Mouse (Mus musculus): Measurements from ENCODE around the gene Asgr2.
"Not testable (repeated sequence)": the region's sequence is repeated elsewhere in the genome, so short reads cannot be mapped to it uniquely, and the experiment has no call there.

Asgr2 gene

DNA sequence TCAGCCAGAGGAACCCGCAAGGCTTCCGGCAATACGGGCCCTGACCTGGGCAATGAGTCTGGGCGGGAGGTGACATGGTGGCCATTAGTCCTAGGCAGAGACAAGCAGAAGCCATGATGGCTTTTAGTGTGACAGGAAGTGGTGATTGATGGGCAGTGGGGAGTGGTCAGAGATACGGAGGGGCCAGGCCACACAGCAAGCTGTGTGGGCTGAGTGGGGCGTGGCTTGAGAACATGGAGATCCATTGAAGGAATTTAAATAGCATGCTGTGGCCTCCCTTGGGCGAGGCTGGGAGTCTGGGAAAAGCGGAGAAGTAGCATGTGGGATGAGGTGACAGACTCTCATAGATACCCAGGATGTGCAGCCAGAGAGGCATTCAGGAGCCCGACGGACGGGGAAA is 5.0 kb downstream of the Asgr2 start:
- no peak for DNase-seq (ENCODE audit: extremely low spot score)

DNA sequence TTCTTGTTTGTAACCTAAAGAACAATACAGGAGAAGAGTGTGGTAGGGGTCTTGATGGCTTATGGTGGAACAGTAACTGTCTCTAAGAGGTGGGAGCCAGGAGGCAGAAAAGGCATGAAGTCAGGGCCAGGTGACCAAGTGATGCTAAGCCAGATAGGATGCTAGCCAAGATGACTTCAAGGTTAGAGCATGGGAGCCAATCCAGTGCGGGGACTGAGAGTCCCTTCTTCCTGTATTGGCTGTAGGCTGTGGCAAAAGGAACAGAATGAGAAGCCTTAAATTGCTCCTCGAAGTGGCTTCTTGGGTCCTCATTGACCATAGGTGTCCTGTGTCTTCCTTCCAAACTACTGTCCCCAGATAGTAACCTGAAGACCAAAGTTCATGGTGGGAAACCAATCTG is 6.7 kb downstream of the Asgr2 start:
- DNase-seq (ENCODE audit: extremely low spot score) = no peak

DNA sequence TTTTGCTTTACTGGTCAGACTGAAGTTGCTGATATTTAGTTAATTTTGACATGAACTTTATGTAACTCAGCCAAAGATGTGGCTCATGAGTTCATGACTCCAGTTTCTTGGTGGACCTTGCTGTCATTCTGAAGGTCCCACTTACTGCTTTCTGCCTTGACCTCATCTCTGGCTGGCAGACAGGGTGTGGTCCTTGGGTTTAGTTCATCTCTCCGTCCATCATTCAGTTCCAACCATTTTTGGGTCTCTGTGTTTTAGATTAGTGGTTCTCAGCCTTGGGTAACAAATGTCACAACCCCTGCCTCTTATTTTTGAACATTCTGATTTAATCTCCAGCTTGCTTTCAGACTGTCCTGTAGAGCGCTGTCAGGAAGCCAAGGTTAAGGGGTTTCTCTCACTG is 7.4 kb downstream of the Asgr2 start:
- no peak for DNase-seq (ENCODE audit: extremely low spot score)

DNA sequence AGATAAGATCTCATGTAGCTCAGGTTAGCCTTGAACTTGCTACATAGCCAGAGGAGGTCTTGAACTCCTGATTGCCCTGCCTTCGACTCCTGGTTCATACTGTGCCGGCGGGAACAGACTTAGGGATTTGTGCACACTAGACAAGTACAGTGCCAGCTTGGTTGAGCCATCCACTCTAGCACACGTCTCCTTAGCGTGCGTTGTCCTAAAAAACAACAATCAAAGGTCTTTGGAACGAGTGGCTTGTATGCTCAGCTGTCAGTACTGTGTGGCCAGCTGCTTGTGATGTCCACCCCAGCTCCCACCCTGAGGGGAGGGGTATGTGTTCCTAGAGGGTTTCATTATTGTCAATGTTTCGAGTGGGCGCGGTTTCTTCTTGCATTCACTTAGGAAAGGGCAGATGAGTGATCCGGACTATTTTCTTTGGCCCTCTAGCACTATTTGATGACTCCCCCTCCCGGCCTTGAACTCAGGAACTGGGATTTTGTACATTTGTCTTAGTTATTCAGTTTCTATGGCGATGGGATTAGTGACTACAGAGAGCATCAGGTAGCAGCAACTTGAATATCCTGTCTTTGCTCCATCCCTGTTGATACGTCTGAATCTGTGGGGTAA is 11.4 kb downstream of the Asgr2 start:
- DNase-seq (ENCODE audit: extremely low spot score) = no peak

DNA sequence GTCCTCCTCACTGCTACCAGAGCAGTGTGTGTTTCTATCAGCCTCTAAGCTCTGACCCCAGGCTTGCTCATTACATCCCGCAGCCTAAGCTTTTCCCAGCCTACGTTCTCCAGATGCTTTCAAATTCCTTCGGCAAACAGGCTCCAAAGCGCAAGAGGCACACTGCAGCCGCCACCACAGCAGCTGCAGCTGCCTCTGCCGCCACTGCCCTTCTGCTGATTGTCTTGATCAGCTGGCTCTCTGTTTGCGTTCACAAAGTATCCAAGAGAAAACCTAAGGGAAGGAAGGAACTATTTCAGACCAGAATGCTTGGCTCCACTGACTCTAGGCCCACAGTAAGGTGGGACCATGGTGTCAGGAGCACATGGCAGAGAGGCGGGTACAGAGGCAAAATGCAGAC is 14.6 kb downstream of the Asgr2 start:
- no peak for DNase-seq (ENCODE audit: extremely low spot score)

DNA sequence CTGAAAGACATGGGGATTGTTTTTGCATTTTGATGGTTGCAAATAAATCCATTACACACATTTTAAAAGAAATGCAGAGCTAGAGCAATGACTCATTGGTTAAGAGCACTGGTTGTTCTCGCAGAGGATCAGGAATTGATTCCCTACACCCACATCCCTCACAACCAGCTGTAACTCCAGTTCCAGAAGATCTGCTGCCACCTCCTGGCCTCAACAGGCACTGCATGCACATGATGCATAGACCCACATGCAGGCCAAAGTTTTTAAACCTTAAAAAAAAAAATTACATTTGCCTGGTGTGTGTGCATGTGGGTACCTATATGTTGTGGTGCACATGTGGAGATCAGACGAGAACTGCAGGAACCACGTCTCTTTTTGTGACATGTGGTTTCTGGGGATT is 17.7 kb downstream of the Asgr2 start:
- peak; percentile 12 for DNase-seq (ENCODE audit: extremely low spot score)

DNA sequence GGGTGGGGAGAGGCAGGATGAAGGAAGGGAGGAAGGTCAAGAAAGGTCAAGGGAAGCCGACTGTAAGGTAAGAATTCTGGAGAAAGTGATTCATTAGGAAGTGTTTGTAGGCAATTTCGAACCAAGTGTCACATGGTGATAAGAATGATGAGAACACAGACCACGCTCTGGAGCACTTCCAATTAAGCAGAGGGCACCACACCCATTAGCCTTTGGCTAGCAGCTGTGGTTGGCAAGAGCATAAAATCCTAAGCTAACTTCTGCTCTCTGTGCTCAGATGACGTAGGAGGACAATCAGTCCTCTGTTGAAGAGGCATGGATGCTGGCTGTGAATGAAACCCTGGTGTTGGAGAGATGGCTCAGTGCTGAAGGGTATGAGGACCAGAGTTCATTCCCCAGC is 22.1 kb downstream of the Asgr2 start:
- DNase-seq (ENCODE audit: extremely low spot score) = no peak

DNA sequence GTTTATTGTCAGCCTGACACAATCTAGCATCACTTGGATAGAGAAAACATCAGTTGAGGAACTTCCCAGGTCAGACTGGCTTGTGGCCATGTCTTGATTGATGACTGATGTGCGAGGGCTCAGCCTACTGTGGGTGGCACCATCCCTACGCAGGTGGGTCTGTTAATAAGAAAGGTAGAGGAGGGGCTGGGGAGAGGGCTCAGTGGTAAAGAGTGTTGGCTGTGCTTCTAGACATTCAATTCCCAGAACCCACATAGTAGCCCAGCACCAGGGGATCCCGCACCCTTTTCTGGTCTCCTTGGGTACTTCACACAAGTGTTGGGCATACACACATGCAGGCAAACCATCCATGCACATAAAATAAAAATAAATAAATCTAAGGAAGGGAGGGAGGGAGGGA is 23.5 kb downstream of the Asgr2 start:
- DNase-seq (ENCODE audit: extremely low spot score) = no peak

DNA sequence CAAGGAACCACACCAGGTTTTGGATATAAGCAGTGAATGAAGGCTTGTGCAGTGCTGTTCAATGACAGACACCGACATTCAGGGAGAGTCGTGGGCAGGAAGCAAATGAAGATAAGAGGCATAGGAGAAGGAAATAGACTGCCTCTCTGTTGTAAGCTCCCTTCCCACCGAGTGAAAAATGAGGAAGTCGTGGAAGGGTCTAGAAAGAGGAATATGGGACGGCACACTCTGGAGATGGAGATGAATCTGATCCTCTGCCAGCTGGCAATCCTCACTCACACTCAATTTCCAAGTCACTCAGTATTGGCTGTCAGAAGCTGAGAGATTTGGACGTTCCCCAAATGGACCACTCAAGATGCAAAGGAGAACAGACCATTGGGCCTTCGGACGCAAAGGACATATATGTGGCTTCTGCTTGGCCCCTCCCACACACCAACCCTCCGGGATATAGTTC is 37.5 kb downstream of the Asgr2 start, which contains the start of gene Mgl2:
TSS of gene Mgl2 (plus strand) at position 404 of the 454 bp plus-strand sequence.
- no peak for DNase-seq (ENCODE audit: extremely low spot score)

DNA sequence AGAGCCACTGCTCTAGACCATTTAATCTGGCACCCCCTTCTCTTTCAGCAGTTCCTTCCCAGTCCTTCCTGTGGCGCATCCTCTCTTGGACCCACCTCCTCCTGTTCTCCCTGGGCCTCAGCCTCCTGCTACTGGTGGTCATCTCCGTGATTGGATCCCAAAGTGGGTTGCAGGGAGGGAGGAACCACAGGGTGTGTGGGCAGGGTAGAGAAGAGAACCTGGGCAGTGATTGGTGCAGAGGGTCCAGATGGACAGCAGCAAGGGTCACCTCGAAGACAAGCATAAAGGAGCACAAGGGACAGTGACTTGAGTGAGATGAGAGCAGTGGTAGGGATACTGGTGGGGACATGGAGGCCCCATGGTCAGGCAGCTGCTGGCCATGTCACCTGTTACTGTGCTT is 42.6 kb downstream of the Asgr2 start:
- not testable (repeated sequence) for DNase-seq (ENCODE audit: extremely low spot score)

DNA sequence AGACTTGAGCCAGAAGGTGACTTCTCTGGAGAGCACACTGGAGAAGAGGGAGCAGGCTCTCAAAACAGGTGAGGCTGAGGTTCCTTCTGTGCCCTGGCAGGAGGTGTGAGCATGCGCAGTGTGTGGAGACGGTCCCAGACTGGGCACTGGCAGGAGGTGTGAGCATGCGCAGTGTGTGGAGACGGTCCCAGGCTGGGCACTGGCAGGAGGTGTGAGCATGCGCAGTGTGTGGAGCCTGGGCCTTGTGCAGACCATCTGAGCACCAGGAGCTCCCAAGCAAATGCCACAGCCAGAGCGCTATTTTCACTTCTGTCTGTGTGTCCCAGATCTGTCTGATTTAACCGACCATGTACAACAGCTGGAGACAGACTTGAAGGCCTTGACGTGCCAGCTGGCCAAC is 43.5 kb downstream of the Asgr2 start:
- DNase-seq (ENCODE audit: extremely low spot score) = not testable (repeated sequence)

DNA sequence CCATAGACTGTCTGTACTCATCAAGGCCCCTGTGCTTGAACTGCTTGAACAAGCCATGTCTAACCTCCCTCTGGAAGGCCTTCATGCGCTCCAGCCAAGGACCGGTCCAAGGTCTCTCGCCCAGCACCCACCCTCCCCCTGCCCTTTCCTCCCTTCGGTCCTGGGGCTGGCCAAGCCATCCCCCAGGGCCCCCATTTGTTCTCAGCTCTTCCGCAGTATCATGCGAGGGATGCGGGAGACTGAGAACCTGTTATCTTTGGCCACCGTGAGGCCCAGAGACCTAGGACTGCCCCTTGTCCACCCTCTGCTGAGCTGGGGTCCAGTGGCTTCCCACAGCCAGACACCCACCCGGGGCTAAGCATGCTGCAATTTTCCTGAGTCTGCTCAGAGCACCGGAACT is 46.7 kb downstream of the Asgr2 start:
- DNase-seq (ENCODE audit: extremely low spot score) = no peak

DNA sequence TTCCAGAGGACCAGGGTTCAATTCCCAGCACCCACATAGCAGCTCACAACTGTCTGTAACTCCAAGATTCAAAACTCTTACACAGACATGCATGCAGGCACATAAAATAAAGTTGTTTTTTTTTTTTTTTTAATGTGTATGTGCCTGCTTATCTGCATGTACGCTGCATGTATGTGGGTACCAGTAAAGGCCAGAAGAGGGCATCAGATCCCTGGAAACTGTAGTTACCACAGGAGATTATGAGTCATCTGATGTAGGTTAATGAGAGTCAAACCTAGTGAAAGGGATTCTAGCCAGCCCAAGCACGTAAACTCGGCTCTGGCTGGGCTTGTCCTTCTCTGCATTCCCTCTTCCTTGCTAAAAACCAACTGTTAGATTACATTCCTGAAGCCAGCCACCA is 58.6 kb downstream of the Asgr2 start:
- DNase-seq (ENCODE audit: extremely low spot score) = no peak
